Mouse (Mus musculus): Measurements from ENCODE around the gene Mcu.

Gene Mcu

DNA sequence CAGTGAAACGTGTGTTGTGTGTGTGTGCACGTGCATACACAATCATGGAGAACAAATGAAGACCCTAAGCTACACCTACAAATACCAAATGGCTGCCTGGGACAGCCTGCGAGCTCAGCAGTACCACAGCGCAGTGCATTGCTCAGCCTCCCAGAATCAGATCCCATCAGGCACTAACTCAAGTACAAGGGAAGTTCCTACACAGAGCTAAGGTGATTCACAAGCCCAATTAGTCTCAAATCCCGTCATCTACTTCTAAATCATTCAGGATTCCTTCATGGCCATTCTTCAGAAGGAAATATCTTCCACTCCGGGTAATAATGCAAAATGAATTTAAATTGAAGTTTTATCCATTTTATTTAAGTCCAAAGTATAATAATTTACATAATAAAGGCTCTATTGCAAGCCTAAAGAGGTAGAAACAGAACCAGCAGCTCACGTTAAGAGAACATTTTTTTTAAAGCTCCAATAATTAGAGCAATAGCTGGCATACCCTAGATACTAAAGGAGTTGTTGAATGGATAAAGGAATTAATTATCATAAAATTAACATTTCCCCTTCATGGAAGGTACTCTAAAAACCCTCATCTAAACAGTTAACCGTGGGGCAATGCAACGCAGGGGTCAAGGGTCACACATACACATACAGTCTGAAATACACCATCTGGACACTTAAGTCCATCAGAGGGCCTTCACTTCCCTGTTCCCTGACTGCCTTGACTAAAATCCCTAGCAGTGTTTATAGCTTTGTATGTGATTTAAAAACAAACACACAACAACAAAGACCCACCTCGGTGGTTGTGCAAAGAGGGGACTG, 47.6 kb downstream of the Mcu start:
- no peak for DNase-seq

DNA sequence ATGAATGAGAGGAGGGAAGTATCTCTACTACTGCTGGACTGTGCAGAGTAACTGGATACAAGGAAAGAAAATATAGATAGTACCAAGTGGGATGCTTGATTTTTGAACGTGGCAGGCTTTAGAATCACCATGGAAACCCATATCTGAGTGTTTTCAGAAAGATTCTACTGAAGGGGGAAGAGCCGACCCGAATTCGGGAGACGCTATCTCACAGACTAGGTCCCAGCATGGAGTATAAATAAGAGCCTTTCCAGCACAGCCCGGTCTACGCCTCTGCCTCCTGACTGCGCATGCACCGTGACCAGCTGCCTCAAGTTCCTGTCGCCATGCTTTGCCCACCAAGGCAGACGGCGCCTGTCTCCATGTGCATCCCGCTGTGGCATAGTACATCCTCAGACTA, 49.5 kb downstream of the Mcu start:
- DNase-seq: no peak

DNA sequence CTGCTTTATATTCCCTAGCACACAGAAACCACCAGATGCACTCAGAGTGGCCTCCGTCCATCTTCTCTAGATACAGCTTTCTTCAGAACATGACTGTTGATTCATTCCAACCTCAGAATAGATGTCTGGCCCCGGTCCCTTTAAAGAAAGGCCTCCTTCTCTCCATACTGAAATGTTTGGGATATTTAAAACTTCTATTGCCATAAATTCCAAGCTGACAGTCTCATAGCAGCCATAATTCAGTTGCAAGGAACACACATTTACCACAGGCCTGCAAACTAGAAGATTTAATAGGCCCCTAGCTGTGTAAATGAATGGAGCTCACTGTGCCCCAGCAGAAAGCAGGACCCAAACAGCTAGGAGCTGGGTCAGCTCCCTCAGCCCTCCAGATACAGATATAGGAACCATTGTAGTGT, 50.5 kb downstream of the Mcu start:
- DNase-seq: no peak

DNA sequence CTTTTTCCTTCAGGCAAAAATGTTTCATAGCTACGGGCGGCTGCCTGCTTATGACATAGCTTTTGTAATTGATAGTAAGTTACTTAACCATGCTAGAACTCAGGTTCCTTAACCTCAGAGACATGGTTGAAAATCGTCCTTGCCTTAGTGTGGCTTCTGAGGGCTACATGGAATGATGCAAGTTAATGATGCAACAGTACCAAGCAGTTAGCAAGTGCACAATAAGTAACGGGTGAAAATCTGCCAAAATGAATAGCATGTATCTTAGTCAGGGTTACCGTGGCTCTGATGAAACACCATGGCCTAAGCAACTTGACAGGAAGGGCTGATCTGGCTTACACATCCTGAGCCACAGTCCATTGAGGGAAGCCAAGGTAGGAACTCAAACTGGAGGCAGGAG, 51.9 kb downstream of the Mcu start:
- DNase-seq: no peak

DNA sequence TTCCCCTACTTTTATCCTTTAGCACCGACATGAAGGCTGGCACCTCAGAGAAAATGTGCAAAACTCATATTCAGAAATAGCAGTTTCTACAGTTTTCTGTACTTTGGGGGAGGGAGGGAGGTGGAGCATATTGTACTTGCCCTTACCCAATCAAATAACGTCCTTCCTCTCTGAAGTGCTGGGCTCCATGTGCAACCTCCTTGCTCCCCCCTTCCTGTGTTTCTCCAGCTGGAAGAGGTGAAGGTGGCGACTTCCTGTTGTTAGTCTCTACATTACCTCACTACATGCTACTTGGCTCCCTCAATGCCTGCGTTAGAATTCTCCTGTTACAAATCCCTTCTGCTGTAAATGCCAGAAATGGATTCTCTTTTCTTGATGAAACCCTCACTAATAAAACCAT, 54.0 kb downstream of the Mcu start:
- no peak for DNase-seq

DNA sequence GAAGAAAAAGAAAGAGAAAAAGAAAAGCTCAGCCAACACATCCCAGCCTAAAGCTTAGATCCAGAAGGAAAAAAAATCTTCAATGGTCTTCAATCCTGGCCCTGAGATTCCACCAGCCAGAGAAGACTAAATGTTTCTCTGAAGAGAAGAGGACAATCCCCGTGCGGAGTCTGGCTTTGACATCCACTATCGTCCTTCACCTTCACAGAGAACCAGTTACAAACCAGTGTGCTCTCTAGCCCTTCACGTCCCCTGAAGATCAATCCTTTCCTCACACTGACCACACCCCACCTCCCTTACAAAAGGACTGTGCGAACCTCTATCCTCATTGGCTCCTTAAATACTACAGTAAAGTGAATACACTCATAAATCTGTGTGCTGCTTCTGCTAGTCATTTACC, 56.4 kb downstream of the Mcu start:
- DNase-seq: no peak

DNA sequence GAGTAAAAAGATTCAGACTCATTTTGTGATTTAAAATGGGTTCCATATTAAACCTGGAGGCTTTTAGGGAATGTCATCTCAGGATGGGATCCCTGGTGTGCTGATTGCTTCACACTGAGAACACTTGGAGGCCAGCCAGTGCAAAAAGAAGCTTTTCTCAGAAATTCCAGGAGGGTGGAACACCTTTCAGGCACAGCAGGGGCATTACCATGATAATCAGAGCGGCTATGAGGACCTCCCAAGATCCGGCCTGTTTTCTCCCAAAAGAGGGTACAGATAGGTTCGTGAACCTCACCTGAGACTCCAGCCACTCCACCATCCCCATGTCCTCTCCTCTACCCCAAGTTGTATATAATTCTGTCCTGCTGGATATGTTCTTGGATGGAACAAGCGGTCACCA, 57.9 kb downstream of the Mcu start:
- no peak for DNase-seq

DNA sequence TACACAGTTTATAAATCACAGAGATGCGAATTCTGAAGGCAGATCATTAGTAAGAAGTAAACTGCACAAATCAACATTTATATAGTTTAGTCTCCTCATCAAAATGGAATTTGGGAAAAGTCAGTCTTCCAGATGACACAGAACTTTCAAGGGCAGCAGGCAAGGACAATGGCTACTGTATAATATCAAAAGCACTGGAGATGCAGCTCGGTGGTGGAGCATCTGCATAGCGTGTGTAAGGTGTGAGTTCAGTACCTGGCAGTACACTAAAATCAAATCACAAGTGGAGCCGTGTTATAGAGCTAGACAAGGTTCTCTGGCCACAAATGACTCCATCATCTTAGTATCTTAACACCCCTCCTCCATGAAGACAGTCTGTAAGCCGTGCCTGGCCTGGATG, 58.3 kb downstream of the Mcu start:
- no peak for DNase-seq

DNA sequence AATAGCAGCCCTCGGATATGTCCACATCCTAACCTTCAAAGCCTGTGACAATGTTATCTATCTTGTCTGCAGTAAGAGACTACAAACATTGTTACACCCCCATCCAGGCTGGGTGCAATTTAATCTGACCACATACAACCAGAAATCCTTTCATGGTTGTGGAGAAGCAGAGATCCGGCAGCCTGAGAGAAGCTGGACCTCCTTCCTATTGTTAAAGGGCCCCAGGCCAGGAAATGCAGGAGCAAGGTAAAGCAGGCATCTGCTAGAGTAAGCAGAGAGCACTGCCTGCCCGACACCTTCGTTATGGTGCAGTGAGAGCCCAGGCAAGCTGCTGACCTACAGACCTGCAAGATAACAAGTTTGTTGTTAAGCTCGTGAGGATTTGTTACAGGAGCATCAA, 60.0 kb downstream of the Mcu start:
- no peak for DNase-seq

DNA sequence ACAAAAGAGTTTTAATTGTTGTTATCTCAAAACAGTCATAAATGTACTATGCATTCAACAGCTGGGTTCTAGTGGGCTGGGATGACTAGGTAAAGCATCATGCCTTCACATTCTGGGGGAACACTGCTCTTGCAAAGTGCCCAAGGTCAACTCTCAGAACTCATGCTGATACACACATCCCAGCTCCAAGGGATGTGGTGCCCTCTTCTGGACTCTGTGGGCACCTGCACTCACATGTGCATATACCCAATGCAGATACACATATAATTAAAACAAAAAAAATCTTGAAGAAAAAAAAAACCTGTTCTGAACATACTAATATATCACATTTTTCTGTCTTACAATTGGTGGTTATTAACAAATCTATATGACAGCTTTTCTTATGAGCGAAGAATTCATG, 62.2 kb downstream of the Mcu start:
- no peak for DNase-seq

DNA sequence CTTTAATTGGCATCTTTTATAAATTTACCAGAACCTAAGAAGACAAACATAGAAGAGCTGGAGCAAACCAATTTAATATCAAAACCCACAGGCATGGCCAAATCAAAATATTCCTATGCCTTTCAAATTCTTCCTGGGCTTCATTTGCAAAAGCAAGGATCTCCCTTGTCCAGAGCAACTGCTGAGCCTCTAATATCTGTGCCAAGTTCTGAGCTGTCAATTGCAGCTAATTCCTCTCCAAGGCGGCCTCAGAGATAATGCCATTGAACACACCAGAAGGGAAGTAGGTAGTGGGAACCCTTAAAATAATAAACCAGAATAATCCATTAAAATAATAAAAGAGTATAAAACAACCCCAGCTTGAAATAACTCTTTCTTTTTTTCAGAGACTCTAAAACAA, 64.0 kb downstream of the Mcu start:
- DNase-seq: no peak

DNA sequence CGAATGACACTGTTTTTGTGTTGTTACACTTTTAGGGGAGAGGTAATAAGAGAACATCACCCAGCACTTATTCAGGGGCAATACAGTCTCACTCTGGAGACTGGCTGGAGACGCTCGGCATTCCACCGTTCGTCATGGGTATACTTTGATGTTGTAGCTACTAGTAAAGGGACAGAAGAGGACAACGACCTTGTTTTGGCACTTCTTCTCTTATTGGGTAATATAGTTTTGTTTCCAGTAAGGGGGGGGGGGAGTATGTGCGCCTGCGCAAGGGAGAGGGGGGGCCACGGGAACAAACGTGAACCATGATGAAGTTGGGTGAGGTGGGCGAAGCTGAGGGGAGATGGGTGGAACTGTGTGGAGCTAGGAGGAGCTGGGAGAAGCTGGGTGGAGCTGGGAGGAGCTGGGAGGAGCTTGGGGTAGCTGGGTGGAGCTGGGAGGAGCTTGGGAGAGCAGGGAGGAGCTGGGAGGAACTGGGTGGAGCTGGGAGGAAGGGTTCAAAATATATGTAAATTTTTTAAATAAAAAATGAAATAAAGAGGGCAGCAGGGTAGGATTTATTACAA, 67.6 kb downstream of the Mcu start:
- DNase-seq: no peak

DNA sequence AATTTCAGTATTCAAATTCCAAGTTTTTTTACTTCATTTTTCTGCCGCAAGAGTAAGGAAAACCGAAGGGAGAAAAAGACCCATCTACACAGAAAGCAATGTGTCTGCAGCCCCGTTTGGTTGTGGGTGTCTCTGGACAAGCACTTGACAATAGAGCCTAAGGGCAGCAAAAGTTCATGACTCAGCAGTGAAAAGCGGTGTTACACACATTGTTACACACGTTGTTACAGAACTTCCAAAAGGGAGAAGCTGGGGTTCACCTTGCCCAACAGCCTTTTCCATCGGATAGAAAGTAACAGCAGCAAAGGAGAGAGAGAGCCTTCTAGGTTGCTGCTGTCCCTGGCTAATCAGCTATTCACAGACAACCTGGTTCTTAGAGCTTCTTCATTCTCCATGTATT, 68.3 kb downstream of the Mcu start:
- no peak for DNase-seq

DNA sequence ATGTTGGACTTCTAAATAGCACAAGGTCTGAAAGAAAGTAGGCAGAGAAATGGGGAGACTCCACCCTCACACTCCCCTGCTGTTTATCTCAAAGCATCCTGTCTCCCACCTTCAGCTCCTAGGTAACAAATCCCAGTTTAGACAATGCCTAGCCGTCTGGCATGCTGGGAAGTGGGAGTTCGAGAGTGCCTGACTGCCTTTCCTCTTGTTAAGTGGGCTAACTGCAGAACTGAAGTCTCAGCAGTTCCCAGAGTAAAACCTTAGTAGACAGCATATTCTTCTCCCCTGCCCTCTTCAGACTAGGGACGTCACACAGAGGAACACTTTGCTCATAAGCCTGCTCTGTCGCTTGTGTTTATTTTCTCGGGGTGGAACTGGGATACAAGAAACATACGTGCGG, 69.1 kb downstream of the Mcu start:
- DNase-seq: no peak

DNA sequence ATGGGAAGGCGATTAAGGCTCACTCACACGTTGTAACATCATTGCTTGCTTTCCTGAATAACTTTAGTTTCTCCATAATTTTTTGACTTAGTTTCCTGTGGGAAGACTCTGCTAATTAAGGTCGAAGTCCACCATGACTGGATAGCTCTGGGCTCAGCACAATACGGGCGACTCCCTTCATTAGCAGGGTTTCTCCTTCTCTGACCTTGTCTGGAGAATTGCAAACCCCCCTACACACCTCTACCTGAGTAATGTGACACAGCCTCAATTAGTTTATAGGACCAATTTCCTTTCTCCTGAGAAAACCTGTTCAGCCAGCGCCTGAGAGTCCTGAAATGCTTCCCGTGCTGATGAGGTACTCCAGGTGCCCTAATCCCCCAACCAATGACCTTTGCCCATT, 71.3 kb downstream of the Mcu start:
- no peak for DNase-seq

DNA sequence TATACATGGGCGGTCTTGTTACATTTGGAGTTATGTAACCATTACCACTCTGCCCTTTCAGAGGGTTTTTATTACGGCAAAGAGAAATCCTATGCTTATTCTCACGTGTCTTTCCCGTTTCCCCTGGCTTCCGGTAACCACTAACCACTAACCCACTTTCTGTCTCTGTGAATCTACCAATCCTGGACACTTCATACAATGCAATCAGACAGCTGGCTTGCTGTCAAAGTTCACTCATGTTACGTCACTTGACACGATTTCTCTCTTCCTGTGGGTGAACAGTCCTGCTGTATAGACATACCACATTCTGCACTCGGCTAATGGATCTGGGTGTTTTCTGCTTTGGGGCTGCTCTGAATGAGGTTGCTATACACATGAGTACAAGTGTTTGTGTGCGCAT, 73.1 kb downstream of the Mcu start:
- DNase-seq: no peak

DNA sequence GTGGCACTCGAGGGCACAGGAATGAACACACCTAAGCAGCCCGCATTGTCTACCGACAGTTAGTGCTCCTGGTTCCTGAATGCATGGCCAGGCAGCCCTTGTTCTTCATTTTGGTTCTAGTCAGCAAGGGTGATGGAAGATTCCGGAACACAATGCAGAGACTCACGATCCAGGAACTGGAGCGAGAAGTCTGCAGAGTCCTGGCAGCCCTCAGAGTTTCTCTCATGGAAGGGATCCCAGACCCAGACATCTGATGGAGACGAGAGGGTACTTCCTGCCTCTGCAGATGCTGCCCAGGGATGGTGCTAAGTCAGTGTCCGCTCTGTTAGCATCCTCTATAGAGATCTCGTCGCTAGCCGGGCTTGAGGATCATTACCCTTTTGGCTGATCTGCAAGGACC, 75.0 kb downstream of the Mcu start:
- no peak for DNase-seq

DNA sequence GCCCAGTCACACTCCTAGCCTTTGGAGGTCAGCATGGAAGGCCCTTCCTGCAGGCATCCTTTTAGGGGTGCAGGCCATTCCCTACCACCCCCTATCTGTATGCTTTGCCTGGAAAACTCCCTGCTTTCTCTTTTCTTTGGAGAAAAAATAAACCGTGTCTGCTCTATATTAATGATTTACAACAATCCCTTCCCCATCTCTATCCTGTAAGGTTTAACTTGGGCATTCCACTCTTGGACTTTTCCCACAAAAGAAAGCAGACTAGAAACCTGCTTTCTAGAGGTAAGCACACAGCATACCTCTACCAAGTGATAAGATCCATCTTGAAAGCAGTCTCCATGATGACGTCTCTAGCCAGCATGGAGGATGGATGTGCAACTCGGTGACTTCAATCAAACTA, 75.9 kb downstream of the Mcu start:
- no peak for DNase-seq

DNA sequence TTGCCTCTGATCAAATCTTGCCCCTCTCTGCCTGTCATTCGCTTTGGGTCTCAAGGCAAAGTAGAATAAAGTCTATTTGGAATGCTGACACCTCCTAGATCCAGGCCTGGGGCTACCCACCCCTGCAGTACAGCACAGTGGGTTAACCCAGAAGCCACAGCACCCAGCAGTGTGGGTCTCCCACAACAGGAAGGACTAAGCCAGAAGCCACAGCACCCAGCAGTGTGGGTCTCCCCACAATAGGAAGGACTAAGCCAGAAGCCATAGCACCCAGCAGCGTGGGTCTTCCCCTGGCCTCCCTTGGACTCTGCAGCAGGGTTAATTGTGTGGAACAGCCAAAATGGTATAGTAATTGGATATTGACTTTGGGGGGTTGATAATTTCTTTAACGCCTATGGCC, 76.4 kb downstream of the Mcu start:
- DNase-seq: no peak

DNA sequence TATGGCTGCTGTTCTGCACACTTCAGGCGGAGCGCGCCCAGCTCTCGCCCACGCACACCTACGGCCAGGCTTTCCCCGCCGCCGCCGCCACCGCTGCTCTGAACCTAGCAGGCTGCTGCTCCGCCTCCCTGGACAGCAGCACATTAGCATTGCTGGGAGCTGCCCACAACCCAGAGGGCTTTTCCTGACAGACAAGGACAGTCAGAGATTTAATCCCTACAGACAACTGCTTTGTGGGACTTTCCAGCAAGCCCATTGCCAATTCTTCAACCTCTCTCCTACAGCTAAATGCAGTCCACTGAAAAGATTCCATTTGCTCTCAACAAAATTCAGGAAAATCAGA, 77.0 kb downstream of the Mcu start:
- peak; percentile 72 for DNase-seq

DNA sequence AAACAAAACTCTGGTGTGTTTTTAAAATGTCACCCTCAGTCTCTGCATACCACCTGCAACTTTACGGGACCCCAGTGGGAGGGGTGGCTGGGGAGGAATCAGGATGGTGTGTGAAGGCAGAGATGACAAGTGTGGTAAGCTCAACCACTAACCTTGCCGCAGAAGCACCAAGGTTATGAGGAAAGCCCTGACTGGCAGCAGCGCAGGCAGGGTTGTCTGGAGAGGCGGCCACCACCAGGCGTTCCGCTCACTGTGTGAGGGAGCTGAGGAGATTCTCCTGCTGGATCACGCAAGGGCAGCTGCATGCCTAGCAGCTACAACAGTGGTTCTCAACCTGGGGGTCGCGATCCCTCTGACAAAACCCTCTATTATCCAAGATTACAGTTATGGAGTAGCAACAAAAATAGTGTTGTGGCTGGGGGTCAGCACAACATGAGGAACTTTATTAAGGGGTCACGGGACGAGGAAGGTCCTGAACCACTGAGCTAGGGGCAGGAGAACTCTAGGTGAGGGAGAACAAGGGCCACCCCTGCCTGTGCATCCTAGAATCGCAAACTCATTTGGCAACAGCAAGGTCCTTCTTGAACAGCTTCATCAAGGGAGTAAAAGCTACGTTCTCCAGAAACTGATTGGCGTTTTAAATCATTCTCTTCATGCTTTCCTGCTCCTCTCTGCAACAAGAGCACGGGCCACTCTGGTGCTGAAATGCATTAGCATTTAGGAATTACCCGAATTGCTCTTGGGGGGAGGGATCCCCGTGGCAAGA, 77.5 kb downstream of the Mcu start:
- DNase-seq: no peak

DNA sequence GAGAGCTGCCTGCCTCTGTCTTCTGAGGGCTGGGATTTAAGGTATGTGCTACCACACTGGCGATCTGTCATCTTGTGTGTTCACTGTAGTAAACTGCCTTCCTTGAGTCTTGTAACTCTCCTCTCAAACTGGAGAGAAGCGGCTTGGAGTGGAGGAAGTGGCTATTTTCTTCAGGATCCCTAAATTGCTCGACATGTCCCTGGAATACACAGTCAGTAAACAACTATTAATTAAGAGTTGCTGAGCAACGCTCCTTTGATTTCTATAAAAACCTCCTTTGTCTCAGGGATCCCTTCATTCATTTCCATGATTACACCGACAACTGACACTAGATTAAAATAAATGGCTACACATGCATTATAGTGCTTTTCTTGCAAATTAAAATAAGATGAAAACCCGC, 78.4 kb downstream of the Mcu start:
- no peak for DNase-seq

DNA sequence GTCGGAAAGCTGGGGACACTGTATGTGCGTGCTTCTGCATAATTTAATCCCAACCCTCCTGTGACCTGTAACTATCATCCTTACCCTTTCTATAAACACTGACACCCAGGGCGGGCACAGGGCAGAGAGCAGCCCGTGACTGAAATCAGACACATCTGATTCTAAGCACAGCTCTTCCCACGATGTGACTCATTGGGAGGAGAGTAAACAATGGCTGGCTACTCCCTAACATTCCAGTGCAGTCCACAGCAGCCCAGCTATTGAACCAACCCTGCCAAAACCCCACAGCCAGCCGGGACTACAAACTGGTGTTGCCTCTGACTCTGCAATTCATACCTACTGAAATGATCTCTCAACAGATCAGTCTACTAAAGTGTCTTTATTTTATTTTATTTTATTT, 78.9 kb downstream of the Mcu start:
- DNase-seq: no peak

DNA sequence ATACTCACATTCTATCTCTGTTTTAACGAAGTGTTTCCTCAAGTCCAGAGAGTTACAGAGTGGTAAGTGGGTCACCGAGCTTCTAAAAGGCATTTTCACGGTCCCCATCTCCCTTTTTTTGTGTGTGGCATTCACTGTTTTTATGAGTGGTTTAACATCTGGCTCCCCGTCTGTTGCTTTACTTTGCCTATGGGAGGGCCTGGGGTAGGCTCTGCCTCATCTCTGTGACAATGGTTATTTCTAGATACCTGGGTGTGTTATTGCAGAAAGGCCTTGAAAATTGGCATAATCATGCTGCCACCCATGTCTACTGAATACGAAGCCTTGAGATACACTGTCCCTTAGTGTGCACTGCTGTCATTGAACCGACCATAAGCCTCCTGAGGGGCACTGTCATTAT, 84.2 kb downstream of the Mcu start:
- DNase-seq: no peak

DNA sequence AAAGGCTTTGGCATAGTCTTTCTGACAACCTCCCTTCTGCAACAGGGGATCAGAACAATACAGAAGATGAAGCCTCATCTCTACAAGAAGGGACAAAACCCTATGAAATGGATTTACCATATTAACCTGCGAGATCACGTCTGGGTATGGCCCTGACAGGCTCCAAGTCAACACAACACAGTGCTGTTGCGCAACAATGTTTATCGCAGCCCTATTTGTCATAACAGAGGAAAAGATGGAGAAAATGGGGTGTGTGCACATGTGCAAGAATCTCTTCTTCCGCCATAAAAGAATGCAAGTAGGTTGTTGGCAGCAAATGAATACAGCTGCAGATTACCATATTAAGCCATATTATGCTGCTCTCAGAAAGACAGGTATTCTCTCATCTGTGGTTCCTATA, 88.7 kb downstream of the Mcu start:
- no peak for DNase-seq

All from kidney, postnatal 14 days (tissue).